Mouse (Mus musculus): Measurements from ENCODE around the gene Mex3a. TPM values are rescaled to one million over a fixed set of nuclear protein-coding genes. Genes with fewer than 3 reads are reported as not detected.
A peak's percentile ranks its signal among the peaks of the same experiment; 100 is the strongest.

Gene Mex3a
- polyA plus RNA-seq, 1 experiment, result 0.02 TPM

DNA sequence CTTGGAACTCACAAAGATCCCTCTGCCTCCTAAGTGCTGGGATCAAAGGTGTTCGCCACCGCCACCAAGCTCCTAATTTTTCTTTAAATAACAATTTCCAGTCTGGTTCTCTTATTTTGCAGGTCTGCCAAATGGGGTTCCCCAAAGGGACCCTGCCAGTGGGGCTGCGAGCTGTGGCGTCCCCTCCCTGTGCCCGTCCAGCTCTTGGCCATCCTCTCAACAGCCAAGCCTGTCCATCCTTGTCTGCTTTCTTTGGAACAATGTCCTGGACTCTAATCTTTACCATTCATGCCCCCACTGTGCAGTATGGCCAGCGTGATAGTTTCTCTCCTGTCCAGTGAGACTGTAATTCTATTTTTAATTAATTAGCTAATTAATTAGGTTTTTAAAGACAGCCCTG, 11.0 kb upstream of the Mex3a start:
- Histone ChIP-seq H3K4me1 (ENCODE audit: control insufficient read depth) (peaks cover 5% of the 10 kb centered on the region), H3K27me3 (ENCODE audit: control insufficient read depth) (peaks cover 4% of the 10 kb centered on the region), H3K4me3 (replicated peaks) (no peak overlapping the region), H3K36me3 (ENCODE audit: control insufficient read depth) (no peaks in the 10 kb centered on the region), H3K9me3 (ENCODE audit: control insufficient read depth, low read length) (no peaks in the 10 kb centered on the region)
- TF ChIP-seq GATA1 (IDR thresholded peaks at IDR 0.05; ENCODE audit: low read length) (no peak), TAL1 (IDR thresholded peaks at IDR 0.05; ENCODE audit: low read length) (no peak)

DNA sequence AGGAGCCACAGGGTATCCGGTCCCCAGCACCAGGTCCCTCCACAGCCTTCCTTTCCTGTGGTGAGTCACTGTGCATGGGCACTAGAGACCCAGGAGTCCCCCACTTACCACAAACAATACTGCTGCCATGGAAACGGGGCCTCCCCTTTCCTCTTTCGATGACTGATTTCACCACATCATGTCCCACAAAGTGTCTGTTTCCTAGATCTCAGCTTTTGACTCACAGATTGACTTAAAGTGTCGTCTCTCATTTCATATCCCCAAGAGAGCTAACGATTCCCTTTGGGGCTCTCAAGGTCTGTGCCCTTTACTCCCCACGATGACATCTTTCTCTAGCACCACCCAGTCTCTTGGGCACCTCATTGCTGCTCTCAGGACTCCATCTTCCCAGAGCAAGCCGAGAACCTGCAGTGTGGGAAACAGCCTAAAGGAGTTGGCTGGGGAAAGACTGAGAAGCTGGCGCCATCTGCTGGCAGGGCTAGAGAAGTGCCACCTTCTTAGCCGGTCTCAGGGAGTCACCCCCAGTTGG, 10.3 kb upstream of the Mex3a start:
- TF ChIP-seq GATA1 (IDR thresholded peaks at IDR 0.05; ENCODE audit: low read length) (no peak), TAL1 (IDR thresholded peaks at IDR 0.05; ENCODE audit: low read length) (no peak)
- no peaks in the 10 kb centered on the region for H3K9me3 ChIP-seq (ENCODE audit: control insufficient read depth, low read length)
- no peaks in the 10 kb centered on the region for H3K36me3 ChIP-seq (ENCODE audit: control insufficient read depth)
- no peak overlapping the region for H3K4me3 ChIP-seq (replicated peaks)
- H3K27me3 ChIP-seq (ENCODE audit: control insufficient read depth), result peaks cover 4% of the 10 kb centered on the region
- H3K4me1 ChIP-seq (ENCODE audit: control insufficient read depth), result peaks cover 6% of the 10 kb centered on the region

DNA sequence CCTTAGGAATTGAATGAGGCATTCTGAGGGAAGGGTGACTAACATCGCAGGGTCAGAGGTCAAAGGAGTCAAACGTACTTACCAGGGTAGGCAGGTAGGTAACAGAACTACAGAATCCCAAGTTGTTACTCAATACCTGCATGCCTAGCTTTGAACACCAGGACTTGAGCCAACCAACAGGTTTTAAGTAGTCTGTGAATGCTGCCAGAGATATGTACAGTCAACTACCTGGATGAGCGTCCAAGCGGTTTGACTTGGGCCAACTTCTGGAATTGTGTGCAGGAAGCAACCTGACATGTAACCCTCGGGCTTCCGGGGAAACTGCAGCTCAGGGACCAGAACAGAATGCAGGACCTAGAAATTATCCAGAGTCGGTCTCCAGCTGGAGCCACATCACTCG, 9.2 kb upstream of the Mex3a start:
- Histone ChIP-seq H3K9me3 (ENCODE audit: control insufficient read depth, low read length) (no peaks in the 10 kb centered on the region), H3K4me1 (ENCODE audit: control insufficient read depth) (peaks cover 13% of the 10 kb centered on the region), H3K27me3 (ENCODE audit: control insufficient read depth) (peaks cover 2% of the 10 kb centered on the region), H3K4me3 (replicated peaks) (no peak overlapping the region), H3K36me3 (ENCODE audit: control insufficient read depth) (no peaks in the 10 kb centered on the region)
- TF ChIP-seq GATA1 (IDR thresholded peaks at IDR 0.05; ENCODE audit: low read length) (no peak), TAL1 (IDR thresholded peaks at IDR 0.05; ENCODE audit: low read length) (no peak)

DNA sequence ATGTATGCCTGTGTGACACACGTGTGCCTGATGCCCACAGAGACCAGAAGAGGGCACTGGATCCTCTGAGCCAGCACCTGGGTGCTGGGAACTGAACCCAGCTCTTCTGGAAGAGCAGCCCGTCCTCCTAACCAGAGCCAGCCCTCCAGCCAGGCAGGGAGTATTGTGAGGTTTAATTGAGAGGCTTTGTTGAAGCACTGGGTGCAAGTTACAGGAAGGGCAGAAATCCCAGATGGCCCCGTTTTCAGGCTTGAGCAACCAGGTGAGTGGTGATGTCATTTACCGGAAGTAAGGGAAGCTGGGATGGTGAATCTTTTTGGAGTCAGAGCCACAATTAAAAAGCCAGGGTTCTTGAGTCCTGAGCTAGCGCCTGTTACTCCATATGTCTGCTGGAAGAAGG, 7.2 kb upstream of the Mex3a start:
- no peak for TF ChIP-seq TAL1 (IDR thresholded peaks at IDR 0.05; ENCODE audit: low read length)
- TF ChIP-seq GATA1 (IDR thresholded peaks at IDR 0.05; ENCODE audit: low read length), result no peak
- Histone ChIP-seq H3K4me1 (ENCODE audit: control insufficient read depth) (peaks cover 20% of the 10 kb centered on the region), H3K27me3 (ENCODE audit: control insufficient read depth) (no peaks in the 10 kb centered on the region), H3K36me3 (ENCODE audit: control insufficient read depth) (no peaks in the 10 kb centered on the region), H3K9me3 (ENCODE audit: control insufficient read depth, low read length) (no peaks in the 10 kb centered on the region), H3K4me3 (replicated peaks) (no peak overlapping the region)

DNA sequence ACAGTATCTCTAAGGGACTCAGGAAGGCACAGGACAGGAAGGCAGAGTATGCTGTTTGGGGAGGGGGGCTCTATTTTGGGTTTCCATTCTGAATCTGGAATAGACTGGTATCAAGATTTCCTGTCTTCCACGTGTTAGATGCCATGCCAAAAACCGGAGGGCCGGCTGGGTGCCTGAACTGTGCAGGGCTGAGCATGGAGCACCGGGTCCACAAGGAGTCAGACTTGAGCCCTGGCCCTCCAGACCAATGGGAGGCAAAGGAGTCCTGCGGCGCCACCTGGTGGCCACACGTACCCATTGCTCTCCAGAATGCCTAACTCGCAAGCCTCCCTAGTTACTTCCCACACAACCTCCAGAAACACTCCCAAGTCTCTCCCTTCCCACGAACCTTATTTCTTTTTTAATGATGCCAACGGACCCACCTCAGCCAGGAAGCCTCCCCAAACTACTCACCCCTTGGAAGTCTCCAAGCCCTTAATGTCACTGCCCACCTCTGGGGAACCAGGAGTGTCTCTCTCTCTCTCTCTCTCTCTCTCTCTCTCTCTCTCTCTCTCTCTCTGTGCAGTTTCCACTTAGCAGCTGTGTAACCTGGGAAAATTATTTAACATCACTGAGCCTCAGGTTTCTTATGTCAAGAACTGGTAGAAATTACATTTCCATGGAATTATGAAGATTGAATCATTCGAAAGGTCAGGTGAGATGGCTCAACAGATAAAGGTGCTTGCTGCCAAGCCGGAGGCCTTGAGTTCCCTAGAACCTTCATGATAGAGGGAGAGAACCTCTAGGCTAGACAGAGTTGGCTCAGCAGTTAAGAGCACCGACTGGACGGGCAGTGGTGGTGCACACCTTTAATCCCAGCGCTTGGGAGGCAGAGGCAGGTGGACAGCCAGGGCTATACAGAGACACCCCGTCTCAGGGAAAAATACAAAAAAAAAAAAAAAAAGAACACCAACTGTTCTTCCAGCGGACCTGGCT, 5.8 kb upstream of the Mex3a start:
- H3K4me1 ChIP-seq (ENCODE audit: control insufficient read depth), result peaks cover 33% of the 10 kb centered on the region
- no peak overlapping the region for H3K4me3 ChIP-seq (replicated peaks)

DNA sequence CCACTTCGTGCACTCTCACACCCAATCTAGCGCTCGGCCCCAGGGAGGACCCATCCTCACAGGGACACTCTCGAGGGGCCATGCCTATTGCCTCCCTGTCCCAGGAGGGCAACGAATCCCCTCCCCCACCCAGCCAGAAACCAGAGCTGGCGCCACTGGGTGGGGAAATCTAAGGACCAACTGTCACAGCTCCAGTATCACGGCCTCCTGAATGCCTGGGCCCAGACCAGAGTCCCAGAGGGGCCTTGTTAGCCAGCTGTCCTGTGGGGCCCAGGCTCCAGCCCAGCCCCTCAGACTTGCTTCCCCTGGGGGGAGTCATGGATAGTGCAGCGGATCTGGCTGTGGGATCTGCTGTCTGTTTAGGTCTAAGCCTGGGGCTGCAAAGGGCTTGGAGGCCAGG, 4.6 kb upstream of the Mex3a start:
- no peak for TF ChIP-seq TAL1 (IDR thresholded peaks at IDR 0.05; ENCODE audit: low read length)
- TF ChIP-seq GATA1 (IDR thresholded peaks at IDR 0.05; ENCODE audit: low read length), result no peak
- Histone ChIP-seq H3K27me3 (ENCODE audit: control insufficient read depth) (peaks cover 4% of the 10 kb centered on the region), H3K4me1 (ENCODE audit: control insufficient read depth) (peaks cover 41% of the 10 kb centered on the region), H3K36me3 (ENCODE audit: control insufficient read depth) (no peaks in the 10 kb centered on the region), H3K9me3 (ENCODE audit: control insufficient read depth, low read length) (no peaks in the 10 kb centered on the region), H3K4me3 (replicated peaks) (no peak overlapping the region)

More for the DNA sequence above, 5.8 kb upstream of the Mex3a start:
- Histone ChIP-seq H3K27me3 (ENCODE audit: control insufficient read depth) (no peaks in the 10 kb centered on the region), H3K36me3 (ENCODE audit: control insufficient read depth) (no peaks in the 10 kb centered on the region), H3K9me3 (ENCODE audit: control insufficient read depth, low read length) (no peaks in the 10 kb centered on the region)
- 0 out of 2 replicates have a peak, but pooled peaks have one; percentile 27 for TF ChIP-seq GATA1 (IDR thresholded peaks at IDR 0.05; ENCODE audit: low read length)
- no peak for TF ChIP-seq TAL1 (IDR thresholded peaks at IDR 0.05; ENCODE audit: low read length)

DNA sequence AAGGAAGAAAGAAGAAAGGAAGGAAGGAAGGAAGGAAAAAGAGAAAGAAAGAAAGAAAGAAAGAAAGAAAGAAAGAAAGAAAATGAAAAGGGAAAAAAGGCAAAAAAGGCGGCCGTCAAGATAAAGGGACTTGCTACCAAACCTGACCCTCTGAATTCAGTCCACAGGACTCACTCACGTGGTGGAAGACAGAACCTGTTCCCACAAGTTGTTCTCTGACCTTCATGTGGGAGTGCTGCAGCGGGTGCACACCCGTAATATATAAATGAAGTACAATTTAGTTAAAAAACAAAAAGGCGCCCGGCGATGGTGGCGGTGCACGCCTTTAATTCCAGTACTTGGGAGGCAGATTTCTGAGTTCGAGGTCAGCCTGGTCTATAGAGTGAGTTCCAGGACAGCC, 3.5 kb upstream of the Mex3a start:
- H3K9me3 ChIP-seq (ENCODE audit: control insufficient read depth, low read length), result no peaks in the 10 kb centered on the region
- H3K27me3 ChIP-seq (ENCODE audit: control insufficient read depth), result peaks cover 15% of the 10 kb centered on the region
- TF ChIP-seq GATA1 (IDR thresholded peaks at IDR 0.05; ENCODE audit: low read length) (no peak), TAL1 (IDR thresholded peaks at IDR 0.05; ENCODE audit: low read length) (no peak)
- H3K4me3 ChIP-seq (replicated peaks), result no peak overlapping the region
- H3K36me3 ChIP-seq (ENCODE audit: control insufficient read depth), result no peaks in the 10 kb centered on the region
- peaks cover 52% of the 10 kb centered on the region for H3K4me1 ChIP-seq (ENCODE audit: control insufficient read depth)

DNA sequence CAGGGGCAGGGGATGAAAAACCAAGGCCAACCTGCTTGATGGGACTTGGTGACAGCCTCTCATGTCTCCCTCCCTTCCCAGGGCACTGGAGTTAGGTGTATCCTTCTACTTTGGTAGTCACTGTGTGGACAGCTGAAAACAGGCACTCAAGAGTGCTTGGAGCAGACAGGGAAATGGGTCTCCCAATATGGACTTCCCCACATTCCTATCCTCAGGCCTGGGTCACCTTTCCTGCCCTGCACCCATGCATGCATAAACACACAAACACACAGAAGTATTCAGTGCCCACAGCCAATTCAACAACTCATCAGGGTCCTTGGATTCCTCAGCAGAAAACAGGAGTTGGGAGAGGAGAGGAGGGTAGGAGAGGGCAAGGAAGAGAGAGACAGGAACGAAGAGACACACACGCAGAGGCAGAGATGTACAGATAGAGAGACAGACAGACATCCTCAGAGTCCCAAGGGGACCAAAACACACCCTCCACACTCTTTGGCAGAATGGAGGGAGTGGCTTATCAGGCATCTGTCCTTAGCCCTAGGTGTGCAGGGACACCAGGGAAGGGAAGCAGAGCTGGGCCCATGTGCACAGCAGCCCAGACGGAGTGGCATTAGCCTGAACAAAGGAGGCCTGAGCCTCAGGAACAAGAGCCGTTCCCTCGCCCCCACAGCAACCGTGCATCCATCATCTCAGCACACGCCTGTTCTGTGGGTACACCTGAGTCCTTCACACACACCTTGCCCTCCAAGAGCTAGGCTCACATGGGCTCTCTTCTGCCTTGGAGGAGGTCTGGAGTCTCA, 2.8 kb upstream of the Mex3a start:
- H3K9me3 ChIP-seq (ENCODE audit: control insufficient read depth, low read length), result no peaks in the 10 kb centered on the region
- no peaks in the 10 kb centered on the region for H3K36me3 ChIP-seq (ENCODE audit: control insufficient read depth)
- TF ChIP-seq TAL1 (IDR thresholded peaks at IDR 0.05; ENCODE audit: low read length) (no peak), GATA1 (IDR thresholded peaks at IDR 0.05; ENCODE audit: low read length) (no peak)
- H3K4me1 ChIP-seq (ENCODE audit: control insufficient read depth), result peaks cover 56% of the 10 kb centered on the region
- no peak overlapping the region for H3K4me3 ChIP-seq (replicated peaks)
- H3K27me3 ChIP-seq (ENCODE audit: control insufficient read depth), result peaks cover 18% of the 10 kb centered on the region
